Mouse (Mus musculus) macrophage (primary cell): ENCODE results near the gene Cpne4. TPM values are rescaled to one million over a fixed set of nuclear protein-coding genes. Genes with fewer than 3 reads are reported as not detected.

Experiments
- H3K27ac ChIP-seq: fragments of 350-480 bp; formaldehyde crosslinking; 2 replicates; pipeline ENCODE4 v1.9.0; 2021
- H3K36me3 ChIP-seq: fragments of 350-480 bp; formaldehyde crosslinking; 2 replicates; pipeline ENCODE4 v1.9.0; 2021; ENCODE audit errors: inconsistent target
- H3K4me3 ChIP-seq: fragments of 350-480 bp; formaldehyde crosslinking; 2 replicates; pipeline ENCODE4 v1.9.0; 2021; ENCODE audit errors: inconsistent target
- H3K79me2 ChIP-seq: fragments of 350-480 bp; formaldehyde crosslinking; 2 replicates; pipeline ENCODE4 v1.9.0; 2021; ENCODE audit errors: inconsistent target
- WGBS: methylation state at CpG from one replicate; pipeline ENCODE4 v1.1.7; 2026; ENCODE audit warnings: inconsistent platforms; ENCODE audit not compliant: missing documents; 5-methylcytosine and 5-hydroxymethylcytosine counted together
- polyA plus RNA-seq: library from polyadenylated mRNA; stranded (reverse); fragments of 250-400 nt; gene quantifications from 3 replicates; pipeline ENCODE4 v1.2.4, GENCODE M21; 2018; ENCODE audit warnings: inconsistent platforms

Gene Cpne4
- polyA plus RNA-seq, 1 experiment from 2014 or later: not detected

- H3K4me3 ChIP-seq: no peak overlapping the region
- no peaks in the 10 kb centered on the region for H3K36me3 ChIP-seq
- no peaks in the 10 kb centered on the region for H3K79me2 ChIP-seq
- 82% methylated on average over 2 of the region's 2 CpGs for WGBS
- H3K27ac ChIP-seq: no peak overlapping the region
Measured at GRCm38 (mm10) chr9:104981934-104982548, 435.0 kb downstream of the Cpne4 start.

- no peak overlapping the region for H3K4me3 ChIP-seq
- H3K79me2 ChIP-seq: no peaks in the 10 kb centered on the region
- WGBS: 70% methylated on average over 1 of the region's 1 CpGs
- H3K27ac ChIP-seq: no peak overlapping the region
- H3K36me3 ChIP-seq: no peaks in the 10 kb centered on the region
Measured at GRCm38 (mm10) chr9:104998225-104998624, 451.1 kb downstream of the Cpne4 start.

- H3K36me3 ChIP-seq: no peaks in the 10 kb centered on the region
- 32% methylated on average over 2 of the region's 2 CpGs for WGBS
- H3K27ac ChIP-seq: no peak overlapping the region
- no peak overlapping the region for H3K4me3 ChIP-seq
- H3K79me2 ChIP-seq: no peaks in the 10 kb centered on the region
Measured at GRCm38 (mm10) chr9:105010721-105011120, 463.6 kb downstream of the Cpne4 start.

GRCm38 (mm10) chr9:105018186-105018585 is 471.1 kb downstream of the Cpne4 start:
- no peak overlapping the region for H3K27ac ChIP-seq
- no peak overlapping the region for H3K4me3 ChIP-seq
- 68% methylated on average over 7 of the region's 7 CpGs for WGBS
- H3K79me2 ChIP-seq: no peaks in the 10 kb centered on the region
- H3K36me3 ChIP-seq: no peaks in the 10 kb centered on the region

GRCm38 (mm10) chr9:105028311-105028710 is 481.2 kb downstream of the Cpne4 start:
- Histone ChIP-seq H3K79me2 (no peaks in the 10 kb centered on the region), H3K36me3 (no peaks in the 10 kb centered on the region), H3K27ac (no peak overlapping the region), H3K4me3 (no peak overlapping the region)
- WGBS: 63% methylated on average over 3 of the region's 3 CpGs

GRCm38 (mm10) chr9:105032572-105032971 is 485.5 kb downstream of the Cpne4 start:
- H3K27ac ChIP-seq: no peak overlapping the region
- H3K4me3 ChIP-seq: no peak overlapping the region
- H3K79me2 ChIP-seq: no peaks in the 10 kb centered on the region
- WGBS: 92% methylated on average over 9 of the region's 9 CpGs
- no peaks in the 10 kb centered on the region for H3K36me3 ChIP-seq

GRCm38 (mm10) chr9:105033641-105034040 is 486.6 kb downstream of the Cpne4 start:
- WGBS: 89% methylated on average over 7 of the region's 7 CpGs
- no peak overlapping the region for H3K27ac ChIP-seq
- no peaks in the 10 kb centered on the region for H3K79me2 ChIP-seq
- H3K36me3 ChIP-seq: no peaks in the 10 kb centered on the region
- H3K4me3 ChIP-seq: no peak overlapping the region

GRCm38 (mm10) chr9:105037847-105038246 is 490.8 kb downstream of the Cpne4 start:
- WGBS: 69% methylated on average over 3 of the region's 3 CpGs
- no peak overlapping the region for H3K4me3 ChIP-seq
- no peaks in the 10 kb centered on the region for H3K36me3 ChIP-seq
- no peaks in the 10 kb centered on the region for H3K79me2 ChIP-seq
- H3K27ac ChIP-seq: no peak overlapping the region

GRCm38 (mm10) chr9:105046014-105046413 is 498.9 kb downstream of the Cpne4 start:
- Histone ChIP-seq H3K27ac (no peak overlapping the region), H3K79me2 (no peaks in the 10 kb centered on the region), H3K4me3 (no peak overlapping the region), H3K36me3 (no peaks in the 10 kb centered on the region)
- WGBS: 79% methylated on average over 7 of the region's 7 CpGs

GRCm38 (mm10) chr9:105048351-105048750 is 501.3 kb downstream of the Cpne4 start:
- no peak overlapping the region for H3K27ac ChIP-seq
- no peak overlapping the region for H3K4me3 ChIP-seq
- H3K36me3 ChIP-seq: no peaks in the 10 kb centered on the region
- 73% methylated on average over 10 of the region's 10 CpGs for WGBS
- peaks cover under 1% of the 10 kb centered on the region; the same call in 1 of the 2 replicates for H3K79me2 ChIP-seq

GRCm38 (mm10) chr9:105049636-105050035 is 502.6 kb downstream of the Cpne4 start:
- no peak overlapping the region for H3K27ac ChIP-seq
- 64% methylated on average over 2 of the region's 2 CpGs for WGBS
- H3K79me2 ChIP-seq: peaks cover 14% of the 10 kb centered on the region
- peaks cover 2% of the 10 kb centered on the region; the same call in 1 of the 2 replicates for H3K36me3 ChIP-seq
- H3K4me3 ChIP-seq: no peak overlapping the region

GRCm38 (mm10) chr9:105050257-105050656 is 503.2 kb downstream of the Cpne4 start:
- Histone ChIP-seq H3K4me3 (no peak overlapping the region), H3K36me3 (peaks cover 8% of the 10 kb centered on the region; the same call in 1 of the 2 replicates), H3K79me2 (peaks cover 19% of the 10 kb centered on the region), H3K27ac (no peak overlapping the region)
- WGBS: 75% methylated on average over 2 of the region's 2 CpGs

- peak within 1 kb of the TSS; percentile 38 for H3K27ac ChIP-seq
- H3K4me3 ChIP-seq: peak within 1 kb of the TSS; percentile 91
- H3K79me2 ChIP-seq: peaks cover 19% of the 10 kb centered on the region
- under 1% methylated on average over 26 of the region's 31 CpGs for WGBS
- H3K36me3 ChIP-seq: peaks cover 36% of the 10 kb centered on the region
Measured at GRCm38 (mm10) chr9:105053147-105053557, 506.1 kb downstream of the Cpne4 start, which contains the start of gene Mrpl3. Gene Mrpl3, plus strand, starts transcription at chr9:105053239.

- Histone ChIP-seq H3K36me3 (peaks cover 42% of the 10 kb centered on the region), H3K27ac (peak overlapping the region; percentile 38), H3K79me2 (peaks cover 19% of the 10 kb centered on the region), H3K4me3 (peak overlapping the region; percentile 91)
- WGBS: 5% methylated on average over 4 of the region's 4 CpGs
Measured at GRCm38 (mm10) chr9:105053812-105054211, 506.7 kb downstream of the Cpne4 start.

- peaks cover 90% of the 10 kb centered on the region for H3K36me3 ChIP-seq
- 96% methylated on average over 10 of the region's 10 CpGs for WGBS
Measured at GRCm38 (mm10) chr9:105069106-105069505, 522.0 kb downstream of the Cpne4 start.

More at GRCm38 (mm10) chr9:105069106-105069505, 522.0 kb downstream of the Cpne4 start:
- Histone ChIP-seq H3K27ac (no peak overlapping the region), H3K79me2 (no peaks in the 10 kb centered on the region), H3K4me3 (no peak overlapping the region)
